Mouse (Mus musculus) thymus, postnatal 25 days (tissue): ENCODE results near the gene Plod1.
"Not testable (repeated sequence)": the region's sequence is repeated elsewhere in the genome, so short reads cannot be mapped to it uniquely, and the experiment has no call there.

Experiments
- DNase-seq: peaks from one replicate; pipeline ENCODE4 v3.0.0; 2022

Gene Plod1

DNA sequence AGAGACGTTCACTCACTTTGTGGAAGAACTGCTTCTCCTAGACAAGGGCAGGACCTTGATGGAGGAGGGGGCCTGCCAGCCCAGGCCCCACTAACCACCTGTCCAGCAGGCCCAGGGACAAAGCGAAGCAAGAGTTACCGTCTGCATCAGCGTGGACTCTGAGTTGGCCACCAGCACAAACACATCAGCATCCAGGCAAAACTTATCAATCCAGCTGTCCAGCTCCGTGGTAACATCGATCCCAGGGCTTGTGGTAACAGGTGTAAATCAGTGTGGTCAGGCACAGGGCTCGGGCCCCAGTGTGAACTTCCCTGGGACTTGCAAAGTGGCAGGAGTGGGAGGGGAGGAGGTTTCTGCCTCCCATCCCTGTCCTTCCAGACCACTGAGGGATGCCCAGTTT lies 49.3 kb downstream of the Plod1 start:
- no peak for DNase-seq

DNA sequence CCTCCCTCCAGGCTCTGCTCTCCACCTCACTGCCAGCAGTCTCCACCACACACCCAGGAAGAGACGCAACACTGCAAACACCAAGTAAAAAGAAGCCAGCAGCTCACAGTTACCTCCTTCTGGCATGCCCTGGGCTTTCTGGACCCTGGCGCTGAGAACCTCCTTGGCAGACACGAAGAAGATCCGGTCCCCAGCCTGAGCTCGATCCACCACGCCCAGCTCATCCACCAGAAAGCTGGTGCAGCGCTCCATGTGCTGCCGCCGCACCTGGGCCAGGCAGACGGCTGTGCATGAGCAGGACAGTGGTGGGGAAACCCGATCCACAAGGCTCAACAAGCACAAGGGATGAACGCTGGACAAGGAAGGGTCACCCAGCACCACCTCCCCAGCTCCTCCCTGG lies 50.4 kb downstream of the Plod1 start:
- DNase-seq, result no peak

GRCm38 (mm10) chr4:147884138-147884537 lies 52.4 kb downstream of the Plod1 start:
- DNase-seq, result no peak

DNA sequence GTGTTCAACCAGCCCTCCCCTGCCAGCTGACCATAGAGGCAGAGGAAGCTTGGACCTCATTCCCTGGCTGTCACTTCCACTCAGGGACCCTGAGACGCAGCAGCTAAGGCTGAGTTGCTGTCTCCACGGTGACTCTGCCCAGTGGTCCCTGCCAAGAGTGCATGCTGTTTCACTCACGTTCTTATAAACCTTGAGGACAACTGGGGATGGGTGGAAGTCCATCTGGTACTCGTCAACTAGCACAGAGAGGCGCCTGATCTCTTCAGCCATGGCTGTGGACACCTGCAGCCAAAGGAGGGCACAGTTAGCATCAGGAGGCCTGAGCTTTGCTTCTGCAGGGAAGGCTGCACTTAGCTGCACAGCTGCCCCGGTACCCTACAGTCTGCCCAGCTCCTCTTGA lies 53.5 kb downstream of the Plod1 start:
- no peak for DNase-seq

- no peak for DNase-seq
Measured at GRCm38 (mm10) chr4:147881792-147882191, 54.8 kb downstream of the Plod1 start.

GRCm38 (mm10) chr4:147879865-147880264 lies 56.7 kb downstream of the Plod1 start:
- no peak for DNase-seq

GRCm38 (mm10) chr4:147879456-147879855 lies 57.1 kb downstream of the Plod1 start:
- no peak for DNase-seq

GRCm38 (mm10) chr4:147878537-147878936 lies 58.0 kb downstream of the Plod1 start:
- DNase-seq, result no peak

DNA sequence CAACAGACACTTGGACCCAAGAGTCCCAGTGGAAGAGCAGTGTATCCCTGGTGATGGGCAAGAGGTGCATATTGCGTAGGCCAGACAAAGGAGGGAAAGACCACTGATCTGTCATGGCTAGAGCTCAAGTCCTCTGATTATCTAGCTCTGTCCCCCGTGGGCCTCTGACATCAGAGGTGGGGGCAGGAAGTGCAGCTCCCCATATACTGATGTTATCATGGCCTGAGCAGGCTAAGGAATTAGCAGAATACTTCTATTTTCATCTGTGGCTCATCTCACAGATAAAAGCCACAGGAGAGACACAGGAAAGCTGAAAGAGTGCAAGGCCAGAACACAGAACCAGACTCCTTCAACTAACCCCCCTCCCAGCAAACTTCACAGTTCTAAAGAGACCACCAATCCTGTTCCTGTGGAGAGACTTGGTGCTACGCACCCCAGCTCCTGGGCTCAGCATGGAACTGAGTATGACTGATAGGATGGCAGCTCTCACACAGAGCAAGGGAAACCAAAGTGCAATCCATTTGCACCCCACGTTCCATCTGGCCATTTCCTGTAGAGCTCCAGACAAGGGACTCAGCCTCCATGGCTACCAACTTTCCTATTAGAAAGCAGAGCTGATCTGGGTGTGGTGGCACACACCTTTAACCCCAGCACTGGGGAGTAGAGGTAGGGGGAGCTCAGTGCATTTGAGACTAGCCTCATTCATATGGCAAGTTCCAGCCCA lies 60.6 kb downstream of the Plod1 start:
- no peak for DNase-seq

DNA sequence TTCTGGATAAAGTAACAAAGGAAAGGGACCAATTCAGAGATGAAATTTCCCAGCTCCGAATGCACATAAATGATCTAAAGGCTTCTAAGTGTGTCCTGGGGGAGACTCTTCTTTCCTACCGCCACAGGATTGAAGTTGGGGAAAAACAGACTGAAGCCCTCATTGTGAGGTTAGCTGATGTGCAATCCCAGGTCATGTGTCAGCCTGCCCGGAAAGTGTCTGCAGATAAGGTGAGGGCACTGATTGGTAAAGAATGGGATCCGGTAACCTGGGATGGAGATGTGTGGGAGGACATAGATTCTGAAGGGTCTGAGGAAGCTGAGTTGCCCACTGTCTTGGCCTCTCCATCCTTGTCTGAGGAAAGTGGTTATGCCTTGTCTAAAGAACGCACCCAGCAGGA lies 67.3 kb downstream of the Plod1 start:
- no peak for DNase-seq

DNA sequence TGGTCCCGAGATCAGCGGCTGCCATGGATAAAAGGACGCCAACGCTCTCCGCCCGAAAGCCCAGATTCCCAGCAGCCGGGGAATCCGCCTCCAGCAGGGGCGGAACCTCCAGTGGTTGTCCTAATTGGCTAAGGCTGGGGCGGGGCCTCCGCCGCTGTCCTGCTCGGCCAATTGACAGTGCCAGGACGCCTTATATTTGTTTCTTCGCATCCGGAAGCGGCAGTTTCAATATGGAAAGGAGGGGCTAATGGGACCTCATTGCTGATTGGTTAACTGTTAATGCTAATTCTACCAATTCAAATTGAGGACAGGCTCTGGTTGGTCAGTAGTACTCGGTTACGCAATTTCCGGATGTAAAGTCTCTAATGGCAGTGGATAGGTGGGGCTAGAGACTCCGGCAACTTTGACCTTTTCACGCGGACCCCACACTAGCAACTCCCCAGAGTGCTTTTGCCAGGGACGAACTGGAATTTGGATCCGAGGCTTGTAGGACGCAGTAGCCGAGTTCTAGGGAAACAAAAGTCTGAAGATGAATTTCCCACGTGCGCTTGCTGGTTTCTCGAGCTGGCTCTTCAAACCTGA lies 68.0 kb downstream of the Plod1 start, which contains the start of the genes Miip and Fv1:
TSS of gene Miip (minus strand) at position 367 of the 582 bp plus-strand sequence.
TSS of gene Fv1 (plus strand) at position 530 of the 582 bp plus-strand sequence.
- DNase-seq, result peak; percentile 90

- no peak for DNase-seq
Measured at GRCm38 (mm10) chr4:147867563-147868449, 68.8 kb downstream of the Plod1 start.

DNA sequence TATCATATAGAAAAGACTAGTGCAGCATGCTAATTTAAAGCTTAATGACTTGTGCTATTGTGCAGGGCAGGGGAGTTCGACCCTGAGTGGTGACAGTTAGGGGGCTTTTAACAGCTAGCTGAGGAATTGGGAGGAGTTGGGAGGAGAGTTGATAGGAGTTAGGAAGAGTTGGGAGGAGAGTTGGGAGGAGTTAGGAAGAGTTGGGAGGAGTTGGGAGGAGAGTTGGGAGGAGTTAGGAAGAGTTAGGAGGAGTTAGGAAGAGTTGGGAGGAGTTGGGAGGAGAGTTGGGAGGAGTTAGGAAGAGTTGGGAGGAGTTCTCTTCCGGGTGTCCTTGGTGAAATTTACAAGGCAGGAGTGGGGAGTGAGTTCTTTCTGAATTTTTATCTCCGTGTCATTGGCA lies 69.8 kb downstream of the Plod1 start:
- not testable (repeated sequence) for DNase-seq

DNA sequence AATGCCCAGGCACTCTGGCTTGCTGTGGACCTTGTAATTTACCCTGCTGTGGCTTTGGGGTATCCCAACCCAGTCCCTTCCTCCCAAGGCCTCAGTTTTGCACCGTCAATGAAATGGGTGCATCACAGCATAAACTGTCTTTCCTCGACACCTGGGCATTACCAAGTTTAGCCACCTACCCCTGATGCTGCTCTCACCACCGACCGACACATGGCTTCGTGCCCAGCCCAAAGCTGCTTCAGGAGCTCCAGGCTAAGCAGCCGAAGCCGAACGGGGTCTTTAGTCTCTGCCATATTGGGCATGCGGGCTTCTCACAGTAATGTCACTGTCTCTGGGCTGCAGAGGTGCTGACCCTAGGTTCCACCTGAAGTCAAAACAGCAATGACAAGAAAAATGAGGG lies 70.5 kb downstream of the Plod1 start:
- no peak for DNase-seq

- no peak for DNase-seq
Measured at GRCm38 (mm10) chr4:147865651-147866050, 70.9 kb downstream of the Plod1 start.

- DNase-seq, result no peak
Measured at GRCm38 (mm10) chr4:147862051-147862450, 74.5 kb downstream of the Plod1 start.
